Mouse (Mus musculus): Measurements from ENCODE around the gene Ttc21a. TPM values are rescaled to one million over a fixed set of nuclear protein-coding genes. Genes with fewer than 3 reads are reported as not detected.

Gene Ttc21a
- polyA plus RNA-seq (2015; fragmentation: Nextera tagmentation; extraction: Ambion mirVana), result 0.06 and 0.14 TPM in 2 replicates

GRCm38 (mm10) chr9:119937005-119937773 lies at the start of gene Ttc21a, which contains the start of gene Gorasp1:
TSS of gene Ttc21a (plus strand) at chr9:119937606.
TSS of gene Gorasp1 (minus strand) at chr9:119937565.
- no peaks in the 10 kb centered on the region for H3K36me3 ChIP-seq
- peak within 1 kb of the TSS; percentile 79 for H3K27ac ChIP-seq
- H3K9me3 ChIP-seq, result no peaks in the 10 kb centered on the region
- no peaks in the 10 kb centered on the region for H3K27me3 ChIP-seq (replicated peaks)
- H3K4me3 ChIP-seq (replicated peaks), result peak within 1 kb of the TSS; percentile 83
- peak; percentile 94 for ATAC-seq (ENCODE audit: insufficient read depth, low FRiP score, low read depth)
- H3K4me1 ChIP-seq, result peaks cover 15% of the 10 kb centered on the region; the same call in 1 of the 2 replicates
- peak within 1 kb of the TSS; percentile 81 for H3K4me2 ChIP-seq
- WGBS, result 2% methylated on average over 40 of the region's 40 CpGs
- peak within 1 kb of the TSS; percentile 91 for H3K9ac ChIP-seq

GRCm38 (mm10) chr9:119888843-119889246 lies 48.6 kb upstream of the Ttc21a start:
- Histone ChIP-seq H3K9me3 (no peaks in the 10 kb centered on the region), H3K4me2 (no peak overlapping the region), H3K9ac (no peak overlapping the region), H3K36me3 (no peaks in the 10 kb centered on the region), H3K27me3 (replicated peaks) (no peaks in the 10 kb centered on the region), H3K4me1 (no peaks in the 10 kb centered on the region), H3K4me3 (replicated peaks) (no peak overlapping the region), H3K27ac (no peak overlapping the region)
- 65% methylated on average over 2 of the region's 2 CpGs for WGBS
- no peak for ATAC-seq (ENCODE audit: insufficient read depth, low FRiP score, low read depth)

GRCm38 (mm10) chr9:119889446-119889845 lies 48.0 kb upstream of the Ttc21a start:
- H3K4me2 ChIP-seq, result no peak overlapping the region
- H3K27ac ChIP-seq, result no peak overlapping the region
- no peak overlapping the region for H3K9ac ChIP-seq
- no peaks in the 10 kb centered on the region for H3K4me1 ChIP-seq
- ATAC-seq (ENCODE audit: insufficient read depth, low FRiP score, low read depth), result no peak
- no peaks in the 10 kb centered on the region for H3K36me3 ChIP-seq
- no peaks in the 10 kb centered on the region for H3K27me3 ChIP-seq (replicated peaks)
- H3K4me3 ChIP-seq (replicated peaks), result no peak overlapping the region
- 80% methylated on average over 9 of the region's 9 CpGs for WGBS
- H3K9me3 ChIP-seq, result no peaks in the 10 kb centered on the region

DNA sequence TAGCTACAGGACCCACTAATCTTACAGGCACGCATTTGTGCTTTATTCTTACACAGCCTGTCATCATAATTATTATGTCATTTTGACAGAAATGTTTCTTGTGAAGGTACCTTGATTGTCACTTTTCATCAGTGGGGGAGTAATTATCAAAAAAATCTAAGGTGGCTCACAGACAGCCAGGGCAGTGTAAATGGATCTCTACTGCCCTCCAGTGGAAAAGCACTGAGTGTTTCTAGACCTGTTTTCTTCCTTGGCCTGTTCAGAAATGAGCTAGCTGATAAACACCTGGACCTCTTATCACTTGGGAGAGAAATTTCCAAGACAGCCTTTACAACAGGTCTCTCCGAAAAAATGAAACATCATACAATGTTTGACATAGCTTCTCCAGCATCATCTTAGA lies 46.7 kb upstream of the Ttc21a start:
- Histone ChIP-seq H3K9ac (no peak overlapping the region), H3K4me2 (no peak overlapping the region), H3K4me3 (replicated peaks) (no peak overlapping the region), H3K36me3 (no peaks in the 10 kb centered on the region), H3K27ac (no peak overlapping the region), H3K4me1 (0 out of 2 replicates have a peak, but pooled peaks cover 3% of the 10 kb centered on the region), H3K9me3 (no peaks in the 10 kb centered on the region), H3K27me3 (replicated peaks) (no peaks in the 10 kb centered on the region)
- ATAC-seq (ENCODE audit: insufficient read depth, low FRiP score, low read depth), result no peak
- WGBS, result 34% methylated on average over 2 of the region's 2 CpGs

DNA sequence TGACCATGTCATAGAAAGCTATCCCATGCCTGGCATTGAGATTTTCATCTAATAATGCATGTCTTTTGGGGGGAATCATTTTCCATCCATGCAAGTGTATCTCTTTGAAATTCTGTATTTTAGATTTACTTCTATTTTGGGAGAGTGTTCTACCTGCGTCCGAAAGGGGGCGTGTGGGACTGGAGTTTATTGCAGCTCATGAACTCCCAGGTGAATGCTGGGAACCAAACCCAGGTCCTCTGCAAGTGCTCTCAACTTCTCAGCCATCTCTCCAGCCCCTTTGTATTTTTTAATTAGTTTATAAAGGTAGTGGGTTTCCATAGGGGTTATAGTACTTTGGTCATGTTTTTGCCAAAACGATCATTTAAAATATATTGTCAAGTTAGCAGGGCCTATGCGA lies 43.5 kb upstream of the Ttc21a start:
- 86% methylated on average over 5 of the region's 5 CpGs for WGBS
- H3K9ac ChIP-seq, result no peak overlapping the region

DNA sequence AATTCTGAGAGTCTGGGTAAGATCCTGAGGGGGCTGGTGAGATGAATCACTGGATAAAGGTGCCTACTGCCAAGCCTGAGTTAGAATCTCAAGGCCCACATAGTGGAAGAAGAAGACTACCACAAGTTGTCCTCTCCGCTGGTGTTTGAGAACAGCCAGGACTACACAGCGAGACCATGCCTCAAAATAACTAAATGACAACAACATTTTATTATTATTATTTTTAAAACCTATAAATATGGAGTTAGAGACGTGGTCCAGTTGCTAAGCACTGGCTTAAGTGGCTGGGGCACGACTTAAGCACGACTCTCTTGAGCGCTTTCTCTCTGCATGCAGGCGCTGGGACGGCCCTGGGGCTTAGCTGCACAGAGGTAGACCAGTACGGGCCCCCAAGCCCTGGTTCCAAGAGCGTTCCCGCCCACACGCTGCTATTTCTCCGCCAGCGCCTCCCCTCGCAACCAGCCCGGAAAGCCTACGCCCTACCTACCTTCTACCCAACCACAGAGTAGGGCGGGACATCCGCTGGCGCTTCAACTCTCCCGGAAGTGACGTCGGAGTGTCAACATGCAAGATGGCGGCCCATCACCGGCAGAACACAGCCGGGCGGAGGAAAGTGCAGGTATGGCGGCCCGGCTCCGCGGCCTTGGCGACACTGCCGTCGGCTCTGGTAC lies 42.9 kb upstream of the Ttc21a start, which contains the start of gene Wdr48:
Wdr48 (plus strand) TSS at position 540 of the 671 bp plus-strand sequence.
- Histone ChIP-seq H3K36me3 (no peaks in the 10 kb centered on the region), H3K4me3 (replicated peaks) (peak within 1 kb of the TSS; percentile 90), H3K27me3 (replicated peaks) (no peaks in the 10 kb centered on the region), H3K4me2 (peak within 1 kb of the TSS; percentile 89), H3K27ac (peak within 1 kb of the TSS; percentile 61), H3K4me1 (peaks cover 12% of the 10 kb centered on the region), H3K9ac (peak within 1 kb of the TSS; percentile 77), H3K9me3 (no peaks in the 10 kb centered on the region)
- 3% methylated on average over 34 of the region's 34 CpGs for WGBS
- ATAC-seq (ENCODE audit: insufficient read depth, low FRiP score, low read depth), result peak; percentile 99

More for the DNA sequence above, 43.5 kb upstream of the Ttc21a start:
- no peak overlapping the region for H3K4me3 ChIP-seq (replicated peaks)
- peaks cover 12% of the 10 kb centered on the region for H3K4me1 ChIP-seq
- no peak overlapping the region for H3K27ac ChIP-seq
- no peak for ATAC-seq (ENCODE audit: insufficient read depth, low FRiP score, low read depth)
- no peaks in the 10 kb centered on the region for H3K9me3 ChIP-seq
- no peaks in the 10 kb centered on the region for H3K27me3 ChIP-seq (replicated peaks)
- H3K36me3 ChIP-seq, result no peaks in the 10 kb centered on the region
- H3K4me2 ChIP-seq, result peak overlapping the region; percentile 50; the same call in 1 of the 2 replicates

DNA sequence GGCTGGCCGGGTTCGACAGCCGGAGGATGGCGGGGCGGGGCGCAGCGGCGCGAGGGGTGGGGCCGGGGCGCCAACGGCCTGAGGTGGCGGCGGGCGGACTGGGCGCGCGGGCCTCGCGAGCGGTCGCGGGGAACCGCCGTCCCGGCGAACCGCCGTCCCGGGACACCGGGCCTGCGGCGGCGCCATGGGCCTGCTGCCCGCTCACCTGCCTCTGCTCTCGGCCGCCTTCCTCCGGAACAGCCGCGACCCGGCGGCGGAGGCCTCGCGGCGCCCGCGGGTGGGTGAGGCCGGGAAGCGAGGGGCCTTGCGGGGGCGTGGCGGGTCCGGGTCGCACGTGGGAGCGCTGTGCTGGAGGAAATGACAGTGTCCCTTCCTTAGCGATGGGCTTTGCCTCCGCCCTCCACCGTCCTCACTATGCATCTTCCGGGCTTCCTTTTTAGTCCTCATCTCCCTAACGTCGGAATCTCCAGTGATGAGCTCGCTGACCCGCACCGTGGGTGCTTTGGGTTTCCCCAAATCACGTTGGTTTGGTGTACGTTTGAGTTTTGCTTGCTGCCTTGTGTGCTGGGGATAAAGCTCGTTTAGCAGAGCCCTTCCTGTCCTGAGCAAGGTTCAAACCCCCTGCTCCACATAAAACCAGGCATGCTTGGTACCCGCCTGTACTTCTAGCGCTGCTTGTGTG lies 42.2 kb upstream of the Ttc21a start:
- Histone ChIP-seq H3K36me3 (no peaks in the 10 kb centered on the region), H3K27me3 (replicated peaks) (no peaks in the 10 kb centered on the region), H3K9me3 (no peaks in the 10 kb centered on the region), H3K9ac (peak overlapping the region; percentile 77), H3K4me1 (peaks cover 12% of the 10 kb centered on the region), H3K4me3 (replicated peaks) (peak overlapping the region; percentile 90), H3K27ac (peak overlapping the region; percentile 61), H3K4me2 (peak overlapping the region; percentile 89)
- ATAC-seq (ENCODE audit: insufficient read depth, low FRiP score, low read depth), result peak; percentile 75
- WGBS, result under 1% methylated on average over 51 of the region's 71 CpGs

- H3K4me3 ChIP-seq (replicated peaks), result no peak overlapping the region
- H3K27me3 ChIP-seq (replicated peaks), result no peaks in the 10 kb centered on the region
- 76% methylated on average over 2 of the region's 2 CpGs for WGBS
- no peaks in the 10 kb centered on the region for H3K9me3 ChIP-seq
- no peaks in the 10 kb centered on the region; the same call in 1 of the 2 replicates for H3K36me3 ChIP-seq
- H3K27ac ChIP-seq, result no peak overlapping the region
- no peak overlapping the region for H3K4me2 ChIP-seq
- no peak overlapping the region for H3K9ac ChIP-seq
- H3K4me1 ChIP-seq, result peaks cover 12% of the 10 kb centered on the region
- no peak for ATAC-seq (ENCODE audit: insufficient read depth, low FRiP score, low read depth)
Measured at GRCm38 (mm10) chr9:119899446-119899845, 38.0 kb upstream of the Ttc21a start.

DNA sequence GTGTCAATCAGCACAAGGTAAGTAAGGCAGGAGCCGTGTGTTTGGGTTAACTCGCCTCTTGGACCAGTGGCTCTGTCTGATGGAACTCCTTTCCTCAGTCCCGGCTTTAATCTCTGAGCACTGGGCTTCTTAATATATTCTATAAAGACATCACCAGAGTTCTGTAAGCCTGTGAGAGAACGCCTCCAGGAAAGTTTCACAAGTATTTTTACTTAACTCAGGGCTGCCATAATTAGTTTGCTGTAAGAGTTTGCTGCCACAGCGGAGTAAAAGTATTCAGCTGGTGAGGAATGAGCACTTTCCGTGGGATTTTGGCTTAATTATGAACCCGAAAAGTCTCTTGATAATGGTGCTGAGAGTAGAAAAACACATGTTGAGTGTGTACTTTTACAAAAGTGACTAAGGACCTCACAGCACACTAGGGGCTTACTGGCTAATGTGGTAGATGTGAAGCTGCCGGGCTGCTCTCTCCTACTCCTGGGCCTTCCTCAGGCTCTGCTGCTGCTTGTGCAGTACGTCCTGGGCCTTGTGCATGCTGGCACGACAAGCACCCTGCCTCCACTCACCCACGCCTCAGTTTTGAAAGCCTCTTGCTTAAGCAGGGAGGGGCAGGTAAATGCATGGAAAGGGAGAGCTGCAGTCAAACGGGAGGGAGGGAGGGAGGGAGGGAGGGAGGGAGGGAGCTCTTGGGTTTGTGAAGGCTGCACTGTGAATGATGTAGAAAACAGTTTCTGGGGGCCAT lies 34.8 kb upstream of the Ttc21a start:
- no peak for ATAC-seq (ENCODE audit: insufficient read depth, low FRiP score, low read depth)
- Histone ChIP-seq H3K36me3 (peaks cover 25% of the 10 kb centered on the region), H3K4me2 (no peak overlapping the region), H3K27me3 (replicated peaks) (no peaks in the 10 kb centered on the region), H3K4me1 (no peaks in the 10 kb centered on the region), H3K9ac (no peak overlapping the region), H3K4me3 (replicated peaks) (no peak overlapping the region), H3K27ac (no peak overlapping the region), H3K9me3 (no peaks in the 10 kb centered on the region)
- 82% methylated on average over 12 of the region's 12 CpGs for WGBS

GRCm38 (mm10) chr9:119908708-119909107 lies 28.7 kb upstream of the Ttc21a start:
- no peaks in the 10 kb centered on the region for H3K9me3 ChIP-seq
- H3K36me3 ChIP-seq, result peaks cover 76% of the 10 kb centered on the region
- no peak overlapping the region for H3K27ac ChIP-seq
- no peaks in the 10 kb centered on the region for H3K4me1 ChIP-seq
- 99% methylated on average over 3 of the region's 3 CpGs for WGBS
- no peaks in the 10 kb centered on the region for H3K27me3 ChIP-seq (replicated peaks)
- H3K9ac ChIP-seq, result no peak overlapping the region
- no peak for ATAC-seq (ENCODE audit: insufficient read depth, low FRiP score, low read depth)
- no peak overlapping the region for H3K4me2 ChIP-seq
- no peak overlapping the region for H3K4me3 ChIP-seq (replicated peaks)

GRCm38 (mm10) chr9:119909931-119910330 lies 27.5 kb upstream of the Ttc21a start:
- no peak for ATAC-seq (ENCODE audit: insufficient read depth, low FRiP score, low read depth)
- no peaks in the 10 kb centered on the region for H3K4me1 ChIP-seq
- peaks cover 80% of the 10 kb centered on the region for H3K36me3 ChIP-seq
- 86% methylated on average over 3 of the region's 3 CpGs for WGBS
- no peaks in the 10 kb centered on the region for H3K27me3 ChIP-seq (replicated peaks)
- no peak overlapping the region for H3K4me3 ChIP-seq (replicated peaks)
- no peak overlapping the region for H3K4me2 ChIP-seq
- no peak overlapping the region for H3K27ac ChIP-seq
- H3K9ac ChIP-seq, result no peak overlapping the region
- H3K9me3 ChIP-seq, result no peaks in the 10 kb centered on the region

All from stomach, embryonic 15.5 days (tissue).